Mouse (Mus musculus) G1E-ER4 (cell line): ENCODE results near the gene Chpt1. TPM values are rescaled to one million over a fixed set of nuclear protein-coding genes. Genes with fewer than 3 reads are reported as not detected.

Experiments
- GATA1 ChIP-seq: IDR thresholded peaks from one replicate; pipeline ENCODE4 v1.8.0; 2012; ENCODE audit warnings: low read length, inconsistent platforms
- polyA plus RNA-seq: library from polyadenylated mRNA; stranded (reverse); fragments of >175 nt; gene quantifications from 2 replicates; pipeline ENCODE4 v1.2.3, GENCODE M21; 2012

Chpt1 gene
- 15.1 and 20.3 TPM in 2 replicates for polyA plus RNA-seq

- no peak for TF ChIP-seq GATA1
Observed at GRCm38 (mm10) chr10:88503421-88504314, at the start of gene Chpt1. TSS of gene Chpt1 (minus strand) at chr10:88504073.

- no peak for TF ChIP-seq GATA1
Observed at GRCm38 (mm10) chr10:88552738-88553137, 48.9 kb upstream of the Chpt1 start.

- TF ChIP-seq GATA1, result no peak
Observed at GRCm38 (mm10) chr10:88550225-88550624, 46.4 kb upstream of the Chpt1 start.

- TF ChIP-seq GATA1, result no peak
Observed at GRCm38 (mm10) chr10:88547635-88548034, 43.8 kb upstream of the Chpt1 start.

GRCm38 (mm10) chr10:88530631-88531030 is 26.8 kb upstream of the Chpt1 start:
- TF ChIP-seq GATA1, result no peak

- no peak for TF ChIP-seq GATA1
Observed at GRCm38 (mm10) chr10:88524016-88524415, 20.1 kb upstream of the Chpt1 start.

- no peak for TF ChIP-seq GATA1
Observed at GRCm38 (mm10) chr10:88523212-88523611, 19.3 kb upstream of the Chpt1 start.

GRCm38 (mm10) chr10:88522795-88523194 is 18.9 kb upstream of the Chpt1 start:
- TF ChIP-seq GATA1, result no peak

GRCm38 (mm10) chr10:88514495-88514894 is 10.6 kb upstream of the Chpt1 start:
- TF ChIP-seq GATA1, result no peak

- TF ChIP-seq GATA1, result no peak
Observed at GRCm38 (mm10) chr10:88513574-88514135, 9.8 kb upstream of the Chpt1 start.

- no peak for TF ChIP-seq GATA1
Observed at GRCm38 (mm10) chr10:88511355-88511754, 7.5 kb upstream of the Chpt1 start.

- TF ChIP-seq GATA1, result no peak
Observed at GRCm38 (mm10) chr10:88510503-88511271, 6.8 kb upstream of the Chpt1 start.

GRCm38 (mm10) chr10:88507691-88508143 is 3.8 kb upstream of the Chpt1 start:
- TF ChIP-seq GATA1, result no peak

GRCm38 (mm10) chr10:88505256-88505655 is 1.4 kb upstream of the Chpt1 start:
- no peak for TF ChIP-seq GATA1

- TF ChIP-seq GATA1, result no peak
Observed at GRCm38 (mm10) chr10:88504481-88504880, 608 bp upstream of the Chpt1 start.

- TF ChIP-seq GATA1, result no peak
Observed at GRCm38 (mm10) chr10:88502919-88503318, 954 bp downstream of the Chpt1 start.
